Mouse (Mus musculus): ENCODE data around the gene Vps33a. TPM values are rescaled to one million over a fixed set of nuclear protein-coding genes. Genes with fewer than 3 reads are reported as not detected.

Vps33a gene
- total RNA-seq (2021): 10 to 100 TPM; 37.4 to 43.4 TPM
- long read RNA-seq, experiment 1, full-length matches to known transcripts: 25 of 41 reads
- long read RNA-seq, experiment 1, partial matches to known transcripts: 8 of 41 reads
- long read RNA-seq, experiment 1, other reads (novel, unspliced or antisense): 8 of 41 reads
- long read RNA-seq, experiment 2, full-length matches to known transcripts: 14 of 18 reads
- long read RNA-seq, experiment 2, partial matches to known transcripts: 3 of 18 reads
- long read RNA-seq, experiment 2, other reads (novel, unspliced or antisense): 1 of 18 reads

- DNase-seq: peak; percentile 98
Observed at GRCm38 (mm10) chr5:123572357-123573186, at the start of gene Vps33a. Gene Vps33a (minus strand): TSS chr5:123573038.

GRCm38 (mm10) chr5:123622421-123622820, 49.6 kb upstream of the Vps33a start:
- DNase-seq: no peak

GRCm38 (mm10) chr5:123618558-123618957, 45.7 kb upstream of the Vps33a start:
- DNase-seq: peak in 1 of 2 experiments; percentile 21

GRCm38 (mm10) chr5:123614246-123614645, 41.4 kb upstream of the Vps33a start:
- DNase-seq: no peak

- peak; percentile 83 to 85 for DNase-seq
Observed at GRCm38 (mm10) chr5:123609843-123610242, 37.0 kb upstream of the Vps33a start.

GRCm38 (mm10) chr5:123609416-123609815, 36.6 kb upstream of the Vps33a start:
- no peak for DNase-seq

GRCm38 (mm10) chr5:123607211-123607669, 34.4 kb upstream of the Vps33a start:
- DNase-seq: peak; percentile 28 to 47

- peak; percentile 8 to 33 for DNase-seq
Observed at GRCm38 (mm10) chr5:123603496-123603895, 30.7 kb upstream of the Vps33a start.

GRCm38 (mm10) chr5:123602174-123602573, 29.3 kb upstream of the Vps33a start:
- peak; percentile 13 to 29 for DNase-seq

GRCm38 (mm10) chr5:123599319-123599718, 26.5 kb upstream of the Vps33a start:
- DNase-seq: no peak

- DNase-seq: no peak
Observed at GRCm38 (mm10) chr5:123593622-123594280, 20.9 kb upstream of the Vps33a start.

GRCm38 (mm10) chr5:123580043-123580442, 7.2 kb upstream of the Vps33a start:
- no peak for DNase-seq

- DNase-seq: peak in 1 of 2 experiments; percentile 35
Observed at GRCm38 (mm10) chr5:123576696-123577095, 3.9 kb upstream of the Vps33a start.

- no peak for DNase-seq
Observed at GRCm38 (mm10) chr5:123573362-123573761, 524 bp upstream of the Vps33a start.

GRCm38 (mm10) chr5:123561128-123561527, 11.7 kb downstream of the Vps33a start:
- DNase-seq: no peak

- DNase-seq: no peak
Observed at GRCm38 (mm10) chr5:123559588-123559987, 13.2 kb downstream of the Vps33a start.

- peak; percentile 77 to 87 for DNase-seq
Observed at GRCm38 (mm10) chr5:123556451-123556850, 16.4 kb downstream of the Vps33a start.

GRCm38 (mm10) chr5:123555693-123556092, 17.1 kb downstream of the Vps33a start:
- no peak for DNase-seq

- peak; percentile 32 to 45 for DNase-seq
Observed at GRCm38 (mm10) chr5:123533801-123534200, 39.0 kb downstream of the Vps33a start.

GRCm38 (mm10) chr5:123530056-123530455, 42.8 kb downstream of the Vps33a start:
- DNase-seq: no peak

- peak; percentile 37 to 44 for DNase-seq
Observed at GRCm38 (mm10) chr5:123528641-123529040, 44.2 kb downstream of the Vps33a start.

- no peak for DNase-seq
Observed at GRCm38 (mm10) chr5:123525916-123526495, 46.8 kb downstream of the Vps33a start.
